ENCODE assay signal across 9 mouse cellular contexts in the genomic region with DNA sequence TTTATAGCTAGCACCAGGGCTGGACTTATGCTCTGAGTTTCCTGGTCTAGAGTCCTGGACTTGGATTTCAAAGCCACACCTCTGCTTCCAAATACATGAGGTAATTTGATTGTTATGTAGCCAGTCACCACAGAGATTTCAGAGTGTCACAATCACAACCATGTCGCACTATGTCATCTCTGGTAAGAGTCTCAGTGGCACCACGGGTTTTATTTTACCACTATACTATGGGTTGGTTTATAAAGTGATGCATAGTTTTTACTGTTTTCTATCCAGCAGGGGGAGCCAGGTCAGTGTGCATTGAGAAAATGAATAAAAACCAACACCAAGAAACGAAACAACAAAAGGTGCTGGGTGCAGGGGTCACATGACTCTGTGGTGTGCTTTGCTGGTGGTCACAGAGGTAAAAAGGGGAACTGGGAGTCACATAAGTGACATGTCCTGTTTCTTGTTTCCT. TPM values are rescaled to one million over a fixed set of nuclear protein-coding genes. Genes with fewer than 3 reads are reported as not detected.
DNase-seq lines count a peak whose midpoint lies in the region; ATAC-seq and TF ChIP-seq lines count a peak whose summit lies in the region.
"Had no signal": no experiment of that assay in that cellular context is flagged by ENCODE, and none has a peak within 500 bp of the region (broad histone marks: within the 10 kb centered on the region; RNA-seq: fewer than 3 reads in every experiment).

No protein-coding gene starts in this region.

- H3K4me3 ChIP-seq in MEL (ENCODE audit: control insufficient read depth in 1 of 2, insufficient read depth in 1 of 2, low read depth in 2 of 2, low read length in 2 of 2), result no peak overlapping the region
- H3K4me3 ChIP-seq in liver, embryonic 12.5 days, result no peak overlapping the region
- H3K4me3 ChIP-seq in small intestine, adult 2 months (ENCODE audit: low read depth, low read length), result no peak overlapping the region
- H3K4me3 ChIP-seq: limb, embryonic 15.5 days had no signal

- WGBS in liver, embryonic 12.5 days (ENCODE audit: insufficient replicate concordance), result 19% methylated on average over 3 of the region's 3 CpGs
- WGBS in small intestine, adult 2 months, result 3% methylated on average over 3 of the region's 3 CpGs

- H3K9me3 ChIP-seq in MEL (replicated peaks; ENCODE audit: insufficient read depth, low read length), result no peaks in the 10 kb centered on the region
- H3K9me3 ChIP-seq in liver, embryonic 12.5 days (replicated peaks), result no peaks in the 10 kb centered on the region
- H3K9me3 ChIP-seq: limb, embryonic 15.5 days had no signal

- peaks cover 0 to 2% of the 10 kb centered on the region in 2 experiments; a peak in 2 of 4 replicates for H3K27me3 ChIP-seq in MEL (ENCODE audit: control insufficient read depth in 1 of 2, insufficient read depth in 2 of 2, low read length in 2 of 2)
- no peaks in the 10 kb centered on the region; the same call in 1 of the 2 replicates for H3K27me3 ChIP-seq in liver, embryonic 12.5 days (replicated peaks)
- no peaks in the 10 kb centered on the region for H3K27me3 ChIP-seq in small intestine, adult 2 months (ENCODE audit: control insufficient read depth, insufficient read depth, low read length)

- H3K79me2 ChIP-seq in MEL (ENCODE audit: control insufficient read depth, insufficient read depth, low read length, poor library complexity), result no peaks in the 10 kb centered on the region

- no peak overlapping the region for H3K9ac ChIP-seq in MEL (ENCODE audit: control insufficient read depth, low read depth, low read length, poor library complexity, severe bottlenecking)
- H3K9ac ChIP-seq in liver, embryonic 12.5 days, result no peak overlapping the region
- H3K9ac ChIP-seq: limb, embryonic 15.5 days had no signal

- no peak for TF ChIP-seq EP300 in MEL (IDR thresholded peaks at IDR 0.05; ENCODE audit: low read depth in 1 of 2, low read length in 2 of 2)

- no peaks in the 10 kb centered on the region for H3K36me3 ChIP-seq in MEL (ENCODE audit: control insufficient read depth in 1 of 2, insufficient read depth in 2 of 2, low read length in 2 of 2)
- no peaks in the 10 kb centered on the region for H3K36me3 ChIP-seq in liver, embryonic 12.5 days
- no peaks in the 10 kb centered on the region for H3K36me3 ChIP-seq in small intestine, adult 2 months (ENCODE audit: control insufficient read depth, insufficient read depth, low read length)
- H3K36me3 ChIP-seq: limb, embryonic 15.5 days had no signal

- TF ChIP-seq RAD21 in MEL (IDR thresholded peaks at IDR 0.05; ENCODE audit: low read depth, low read length), result peak; percentile 82

- TF ChIP-seq POLR2A in MEL (IDR thresholded peaks at IDR 0.05; ENCODE audit: control insufficient read depth in 1 of 2, insufficient read depth in 1 of 2, low read depth in 1 of 2, low read length in 2 of 2, poor library complexity in 1 of 2), result no peak
- no peak for TF ChIP-seq POLR2A in small intestine, adult 2 months (IDR thresholded peaks at IDR 0.05; ENCODE audit: low read depth, low read length)

- DNase-seq in kidney, adult 18-20 months, result peak; percentile 16
- DNase-seq in kidney, adult 11 months, result no peak
- peak; percentile 83 for DNase-seq in MEL (ENCODE audit: low read depth, low spot score)
- peak; percentile 39 for DNase-seq in embryo, embryonic 10 days (ENCODE audit: low spot score)
- no peak for DNase-seq in adrenal gland, postnatal 25 days
- no peak for DNase-seq in gastrocnemius, postnatal 25 days

- H3K4me1 ChIP-seq in MEL (ENCODE audit: control insufficient read depth in 1 of 2, insufficient read depth in 2 of 2, low read length in 2 of 2), result peaks cover 0 to 2% of the 10 kb centered on the region in 2 experiments; a peak in 1 of 4 replicates
- H3K4me1 ChIP-seq in liver, embryonic 12.5 days, result no peaks in the 10 kb centered on the region
- H3K4me1 ChIP-seq in small intestine, adult 2 months (ENCODE audit: control insufficient read depth, insufficient read depth, insufficient read length, low read length), result peaks cover 11% of the 10 kb centered on the region

- ATAC-seq in liver, embryonic 12.5 days, result 0 out of 2 replicates have a peak, but pooled peaks have one; percentile 24

- H3K4me2 ChIP-seq in liver, embryonic 12.5 days, result no peak overlapping the region
- H3K4me2 ChIP-seq: limb, embryonic 15.5 days had no signal

- H3K27ac ChIP-seq in MEL (ENCODE audit: control insufficient read depth, low read depth, low read length), result no peak overlapping the region
- H3K27ac ChIP-seq in liver, embryonic 12.5 days, result no peak overlapping the region
- peak overlapping the region; percentile 85 for H3K27ac ChIP-seq in small intestine, adult 2 months (ENCODE audit: insufficient read depth, low read depth, low read length)
- H3K27ac ChIP-seq: limb, embryonic 15.5 days had no signal

- peak; percentile 21 to 90 (median 42); a peak in 5 of 6 replicates for TF ChIP-seq CTCF in MEL (IDR thresholded peaks at IDR 0.05 in 2 of 3, conservative IDR thresholded peaks at IDR 0.05 in 1 of 3; ENCODE audit: control insufficient read depth in 1 of 3, insufficient read depth in 1 of 3, low read depth in 2 of 3, low read length in 3 of 3, poor library complexity in 1 of 3, severe bottlenecking in 1 of 3)
- no peak for TF ChIP-seq CTCF in small intestine, adult 2 months (IDR thresholded peaks at IDR 0.05; ENCODE audit: extremely low read depth, insufficient read length, insufficient replicate concordance, low read depth, low read length)

TF ChIP-seq in MEL, 35 proteins besides CTCF, POLR2A, EP300 and RAD21:
- TF ChIP-seq ELF1 (IDR thresholded peaks at IDR 0.05; ENCODE audit: low read depth, low read length), result no peak
- TF ChIP-seq TBP (IDR thresholded peaks at IDR 0.05; ENCODE audit: low read depth, low read length), result no peak
- peak; percentile 76 for TF ChIP-seq ZNF384 (IDR thresholded peaks at IDR 0.05; ENCODE audit: low read depth, low read length)
- TF ChIP-seq USF2 (IDR thresholded peaks at IDR 0.05; ENCODE audit: borderline replicate concordance in 1 of 2, insufficient read depth in 1 of 2, low read depth in 1 of 2, low read length in 2 of 2), result peak in 1 of 2 experiments; percentile 68; a peak in 1 of 4 replicates
- TF ChIP-seq NRF1 (IDR thresholded peaks at IDR 0.05; ENCODE audit: insufficient read depth, low read depth, low read length, poor library complexity, severe bottlenecking), result no peak
- peak; percentile 90 for TF ChIP-seq SMC3 (IDR thresholded peaks at IDR 0.05; ENCODE audit: low read depth, low read length)
- TF ChIP-seq MYB (IDR thresholded peaks at IDR 0.05; ENCODE audit: low read depth, low read length), result no peak
- TF ChIP-seq MAX (IDR thresholded peaks at IDR 0.05; ENCODE audit: low read length), result peak; percentile 68
- no peak for TF ChIP-seq RCOR1 (IDR thresholded peaks at IDR 0.05; ENCODE audit: low read depth, low read length)
- 0 out of 2 replicates have a peak, but pooled peaks have one; percentile 33 for TF ChIP-seq MAZ (IDR thresholded peaks at IDR 0.05; ENCODE audit: low read depth, low read length)
- TF ChIP-seq HCFC1 (IDR thresholded peaks at IDR 0.05; ENCODE audit: low read depth, low read length), result 0 out of 2 replicates have a peak, but pooled peaks have one; percentile 25
- peak; percentile 19; the same call in 1 of the 2 replicates for TF ChIP-seq MYC (IDR thresholded peaks at IDR 0.05; ENCODE audit: low read depth, low read length)
- TF ChIP-seq GATA1 (IDR thresholded peaks at IDR 0.05; ENCODE audit: low read depth, low read length), result no peak
- TF ChIP-seq MXI1 (IDR thresholded peaks at IDR 0.05; ENCODE audit: low read depth, low read length), result peak; percentile 42; the same call in 1 of the 2 replicates
- no peak for TF ChIP-seq TAL1 (IDR thresholded peaks at IDR 0.05; ENCODE audit: low read length)
- TF ChIP-seq BHLHE40 (IDR thresholded peaks at IDR 0.05; ENCODE audit: borderline replicate concordance, low read depth, low read length), result peak; percentile 58; the same call in 1 of the 2 replicates
- TF ChIP-seq UBTF (IDR thresholded peaks at IDR 0.05; ENCODE audit: borderline replicate concordance, insufficient read depth, low read depth, low read length), result no peak
- TF ChIP-seq POLR2AphosphoS2 (IDR thresholded peaks at IDR 0.05; ENCODE audit: low read length), result no peak
- TF ChIP-seq ZC3H11A (IDR thresholded peaks at IDR 0.05; ENCODE audit: low read depth, low read length), result peak; percentile 83
- TF ChIP-seq USF1 (IDR thresholded peaks at IDR 0.05; ENCODE audit: low read depth, low read length), result peak; percentile 94
- peak; percentile 37 for TF ChIP-seq SIN3A (IDR thresholded peaks at IDR 0.05; ENCODE audit: low read length)
- TF ChIP-seq MAFK (IDR thresholded peaks at IDR 0.05; ENCODE audit: borderline replicate concordance, low read depth, low read length), result no peak
TF ChIP-seq in MEL: peak in this region for 12.

RNA-seq across cellular contexts. Expression of a gene that starts 15.8 kb away (rescaled TPM):
- 3.6 and 3.9 TPM in 2 replicates for total RNA-seq in MEL (2012; rRNA removed)
- polyA plus RNA-seq in MEL (2012; ENCODE audit: insufficient read depth in 1 of 2, insufficient read length in 2 of 2, low read depth in 1 of 2, low replicate concordance in 2 of 2, missing spikeins in 1 of 2), result 1 to 10 TPM in 1 of 2 experiments, not detected in 1; 2.6 TPM
- 8.9 and 9.4 TPM in 2 replicates for polyA plus RNA-seq in liver, embryonic 12.5 days (2016; fragmentation: Nextera tagmentation; extraction: Ambion mirVana)
- 1.4 and 1.6 TPM in 2 replicates for polyA plus RNA-seq in small intestine, adult 2 months (2012; rRNA removed)
- total RNA-seq in adrenal gland, postnatal 25 days (2021), result 25.5 and 34.0 TPM in 2 replicates
- total RNA-seq in gastrocnemius, postnatal 25 days (2021), result 1 to 10 TPM; 6.4 to 6.9 TPM

RNA-seq across cellular contexts. Expression of a gene that starts 45.2 kb away (rescaled TPM):
- total RNA-seq in MEL (2012; rRNA removed), result 5.5 and 5.8 TPM in 2 replicates
- polyA plus RNA-seq in MEL (2012; ENCODE audit: insufficient read depth in 1 of 2, insufficient read length in 2 of 2, low read depth in 1 of 2, low replicate concordance in 2 of 2, missing spikeins in 1 of 2), result 1 to 10 TPM in 1 of 2 experiments, not detected in 1; 6.4 TPM
- polyA plus RNA-seq in liver, embryonic 12.5 days (2016; fragmentation: Nextera tagmentation; extraction: Ambion mirVana), result 3.3 and 3.5 TPM in 2 replicates
- 1.1 TPM in 2 replicates for polyA plus RNA-seq in small intestine, adult 2 months (2012; rRNA removed)
- 16.7 and 21.8 TPM in 2 replicates for total RNA-seq in adrenal gland, postnatal 25 days (2021)
- 1 to 10 TPM; 6.2 to 9.2 TPM for total RNA-seq in gastrocnemius, postnatal 25 days (2021)

Comparison
In these comparisons a context has a peak if more than half of its experiments do, and no peak if none do; other contexts are left out.
1. DNase-seq: peak in kidney, adult 18-20 months (single experiment), MEL (single experiment) and embryo, embryonic 10 days (single experiment); none in kidney, adult 11 months (single experiment), adrenal gland, postnatal 25 days (single experiment) and gastrocnemius, postnatal 25 days (single experiment).